Mouse (Mus musculus) hindlimb bud, embryonic 11.5 days (tissue): ENCODE measurements around the gene Tcf7l1.
"Not testable (repeated sequence)": the region's sequence is repeated elsewhere in the genome, so short reads cannot be mapped to it uniquely, and the experiment has no call there.

Source experiments
- DNase-seq: peaks from one replicate; pipeline ENCODE4 v3.0.0-alpha.2; 2012; ENCODE audit warnings: low read depth, low spot score; ENCODE audit errors: extremely low spot score

Tcf7l1 gene

GRCm38 (mm10) chr6:72788892-72789699, at the start of gene Tcf7l1:
Tcf7l1 (minus strand) TSS chr6:72789254.
- peak; percentile 62 for DNase-seq

DNA sequence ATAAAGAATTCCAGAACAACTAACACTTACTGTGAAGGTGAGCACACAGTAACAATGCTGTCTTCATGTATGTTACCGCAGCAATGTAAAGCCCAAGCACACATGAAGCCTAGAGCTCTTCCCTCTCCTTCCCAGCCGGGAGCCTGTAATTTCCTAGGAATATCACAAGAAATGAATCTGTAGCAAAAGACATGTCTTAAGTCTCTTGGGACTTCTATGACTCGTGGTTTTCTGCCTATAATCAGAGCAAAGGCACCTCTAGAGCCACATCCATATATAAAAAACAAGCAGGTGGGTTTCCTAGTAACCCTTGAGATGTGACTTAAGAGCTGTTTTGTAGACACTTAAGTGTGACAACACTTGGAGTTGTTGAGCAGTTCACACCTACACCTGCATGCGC, 48.7 kb upstream of the Tcf7l1 start:
- DNase-seq: no peak

GRCm38 (mm10) chr6:72834518-72834917, 45.5 kb upstream of the Tcf7l1 start:
- DNase-seq: no peak

DNA sequence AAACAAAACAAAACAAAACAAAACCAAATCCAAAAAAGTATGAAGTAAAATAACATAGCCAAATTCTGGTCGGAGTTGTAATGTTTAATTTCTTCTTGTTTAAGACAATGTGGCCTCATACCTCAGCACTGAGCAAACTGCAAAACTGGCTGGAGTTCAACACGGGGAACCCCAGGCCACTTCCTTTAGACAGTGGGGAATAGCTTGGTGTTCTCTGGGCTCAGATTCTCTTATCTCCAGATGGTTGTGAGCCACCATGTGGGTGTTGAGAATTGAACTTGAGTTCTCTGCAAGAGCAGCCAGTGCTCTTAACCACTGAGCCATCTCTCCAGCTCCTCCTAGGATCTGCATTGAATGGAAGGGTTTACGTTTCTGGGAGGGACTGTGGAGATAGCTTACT, 42.8 kb upstream of the Tcf7l1 start:
- DNase-seq: no peak

- peak; percentile 92 for DNase-seq
Measured at GRCm38 (mm10) chr6:72831276-72831675, 42.2 kb upstream of the Tcf7l1 start.

DNA sequence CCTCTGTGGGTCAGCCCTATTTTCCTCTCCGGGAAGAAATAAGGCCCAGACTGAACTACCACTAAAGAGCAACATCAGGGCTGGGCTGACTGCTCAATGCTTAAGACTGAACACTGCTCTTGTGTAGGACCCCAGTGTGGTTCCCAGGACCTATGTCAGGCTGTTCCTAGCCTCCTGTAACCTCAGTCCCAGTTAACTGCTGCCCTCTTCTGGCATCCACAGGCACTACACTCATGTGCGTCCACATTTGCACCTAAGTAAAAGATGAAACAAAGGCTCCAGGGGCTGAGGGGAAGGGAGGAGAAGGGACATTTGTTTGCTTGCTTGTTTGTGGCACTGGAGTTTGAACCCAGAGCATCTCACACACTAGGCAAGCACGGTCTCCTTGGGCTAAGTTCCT, 39.8 kb upstream of the Tcf7l1 start:
- DNase-seq: no peak

DNA sequence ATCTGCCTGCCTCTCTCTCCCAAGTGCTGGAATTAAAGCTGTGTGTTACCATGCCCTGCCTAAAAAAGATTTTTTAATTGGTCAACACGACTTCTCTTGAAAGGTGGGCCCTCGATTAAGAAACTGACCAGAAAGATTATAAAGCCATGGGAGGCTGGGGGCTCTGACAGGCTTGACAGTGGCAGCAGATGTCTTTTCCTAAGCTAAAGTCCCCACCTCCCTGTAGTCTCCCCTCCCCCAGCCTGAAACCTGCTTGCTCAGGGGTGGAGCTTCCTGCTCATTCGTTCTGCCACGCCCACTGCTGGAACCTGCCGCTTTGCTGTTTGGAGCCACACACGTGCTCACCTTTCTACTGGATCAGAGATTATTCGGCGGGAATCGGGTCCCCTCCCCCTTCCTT, 39.0 kb upstream of the Tcf7l1 start:
- DNase-seq: not testable (repeated sequence)

DNA sequence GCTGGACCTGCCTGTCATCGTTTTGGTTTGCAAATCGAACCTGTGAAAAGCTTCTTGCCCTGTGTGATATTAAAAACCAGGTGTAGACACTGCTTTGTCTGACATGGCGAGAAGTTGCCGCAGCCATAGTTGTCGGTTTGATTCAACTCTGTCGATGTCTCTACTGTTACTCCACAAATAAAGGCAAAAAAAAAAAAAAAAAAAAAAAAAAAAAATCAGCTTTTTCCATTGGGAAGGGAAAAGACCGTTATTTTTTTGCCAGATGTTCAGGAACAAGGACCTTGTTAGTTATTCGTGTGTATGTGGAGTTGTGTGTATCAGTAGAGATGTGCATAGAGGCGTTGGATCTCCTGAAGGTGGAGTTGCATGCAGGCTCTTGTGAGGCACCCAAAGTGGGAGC, 36.7 kb upstream of the Tcf7l1 start:
- no peak for DNase-seq

- DNase-seq: no peak
Measured at GRCm38 (mm10) chr6:72824971-72825737, 36.1 kb upstream of the Tcf7l1 start.

DNA sequence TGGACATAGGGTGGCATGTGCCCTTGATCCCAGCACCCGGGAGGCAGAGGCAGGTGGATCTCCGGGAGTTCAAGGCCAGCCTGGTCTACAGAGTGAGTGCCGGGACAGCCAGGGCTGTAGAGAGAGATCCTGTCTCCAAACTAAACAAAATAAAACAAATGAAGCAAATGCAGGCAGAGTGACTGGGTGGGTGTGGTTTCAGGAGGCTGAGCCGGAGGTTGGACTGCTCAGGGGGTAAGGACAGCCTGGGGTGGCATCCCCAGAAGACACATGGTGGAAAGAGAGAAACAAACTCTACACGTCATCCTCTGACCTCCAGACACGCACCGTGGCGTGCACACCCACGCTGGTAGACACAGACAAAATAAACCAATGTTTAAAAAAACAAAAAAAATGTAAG, 24.4 kb upstream of the Tcf7l1 start:
- no peak for DNase-seq

DNA sequence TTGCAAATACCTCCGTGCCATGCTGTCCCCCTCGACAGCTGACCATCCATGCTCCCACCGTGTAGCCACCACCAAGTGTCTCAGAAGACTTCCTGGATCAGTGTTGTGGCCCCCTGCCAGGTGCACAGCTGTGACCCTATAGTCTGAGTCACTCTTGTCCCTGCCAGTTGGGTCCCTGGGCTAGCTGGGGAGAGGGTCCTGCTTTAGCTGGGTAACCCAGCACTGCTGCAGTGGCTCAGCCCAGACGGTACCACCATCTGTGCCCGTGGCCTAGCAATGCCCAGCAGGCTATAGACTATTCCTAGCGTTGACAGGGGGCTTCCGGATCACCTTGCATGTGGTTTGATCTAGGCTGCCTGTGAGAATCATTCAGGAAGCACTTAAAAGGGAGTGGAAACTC, 21.2 kb upstream of the Tcf7l1 start:
- DNase-seq: no peak

GRCm38 (mm10) chr6:72809522-72810149, 20.6 kb upstream of the Tcf7l1 start:
- DNase-seq: no peak

DNA sequence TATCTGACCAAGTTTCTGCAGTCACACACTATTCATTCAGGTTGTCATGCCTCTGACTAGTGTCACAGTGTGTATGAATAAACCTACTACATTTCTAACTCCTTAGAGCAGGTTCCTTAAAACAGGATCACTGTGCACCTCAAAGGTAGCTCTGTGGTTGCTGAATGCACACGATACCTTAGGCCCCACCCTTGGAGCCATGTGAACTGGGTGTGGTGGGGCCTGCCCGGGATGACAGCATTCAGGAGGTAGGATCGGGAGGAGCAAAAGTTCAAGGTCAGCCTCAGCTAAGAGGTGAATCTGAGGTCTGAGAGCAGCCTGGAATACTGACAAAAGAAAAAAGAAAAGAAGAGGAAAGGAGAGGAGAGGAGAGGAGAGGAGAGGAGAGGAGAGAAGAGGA, 19.3 kb upstream of the Tcf7l1 start:
- no peak for DNase-seq

DNA sequence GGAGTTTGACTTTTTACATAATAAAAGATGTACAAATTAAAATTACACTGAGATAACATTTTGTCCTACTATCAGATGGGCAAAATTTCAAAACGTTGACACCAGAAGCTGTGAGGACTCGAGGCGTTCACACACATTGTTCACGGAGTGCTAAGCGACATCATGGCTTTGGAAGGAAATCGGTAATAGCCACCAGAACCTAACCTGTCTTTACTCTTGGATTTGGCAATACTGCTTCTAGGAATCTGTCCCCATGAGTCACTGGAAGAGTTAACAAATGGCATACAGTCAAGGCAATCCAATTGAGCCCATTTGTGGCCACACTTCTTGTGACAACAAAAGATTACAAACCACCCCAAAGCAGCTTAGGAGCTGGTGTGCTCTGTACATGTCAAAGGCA, 14.6 kb upstream of the Tcf7l1 start:
- no peak for DNase-seq

DNA sequence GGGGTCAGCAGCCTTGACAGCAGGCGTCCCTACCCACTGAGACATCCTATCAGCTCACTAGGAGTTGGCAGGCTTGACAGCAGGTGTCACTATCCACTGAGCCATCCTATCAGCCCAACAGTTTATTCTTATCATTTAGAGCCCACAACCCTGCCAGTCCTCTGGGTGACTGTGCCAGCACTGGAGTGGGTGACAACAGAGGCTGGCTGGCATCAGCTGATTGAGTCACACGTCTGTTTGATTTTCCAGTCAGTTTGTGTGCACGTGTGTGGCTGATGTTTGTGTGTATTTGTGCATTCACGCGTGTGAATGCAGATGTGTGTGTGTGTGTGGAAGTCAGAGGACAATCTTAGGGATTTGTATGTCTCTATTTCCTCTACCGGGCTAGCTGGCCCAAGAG, 13.1 kb upstream of the Tcf7l1 start:
- DNase-seq: no peak

DNA sequence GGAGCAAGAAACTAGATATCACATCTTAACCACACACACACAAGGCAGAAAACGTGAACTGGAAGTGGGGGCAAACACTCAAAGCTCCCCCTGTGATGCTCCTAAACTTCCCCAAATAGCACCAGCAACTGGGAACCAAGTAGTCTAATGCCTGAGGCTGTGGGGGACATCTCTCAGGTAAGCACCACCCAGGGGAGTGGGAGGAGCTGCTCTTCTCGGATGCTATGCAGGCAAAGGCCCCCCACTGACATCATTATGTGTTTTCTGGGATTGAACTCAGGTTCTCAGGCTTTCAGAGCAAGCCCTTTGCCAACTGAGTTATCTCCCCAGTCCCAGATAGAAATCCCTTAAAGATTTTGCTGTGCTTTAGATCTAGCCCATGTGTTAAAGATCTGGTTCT, 11.6 kb upstream of the Tcf7l1 start:
- DNase-seq: no peak

GRCm38 (mm10) chr6:72797763-72798162, 8.7 kb upstream of the Tcf7l1 start:
- no peak for DNase-seq

DNA sequence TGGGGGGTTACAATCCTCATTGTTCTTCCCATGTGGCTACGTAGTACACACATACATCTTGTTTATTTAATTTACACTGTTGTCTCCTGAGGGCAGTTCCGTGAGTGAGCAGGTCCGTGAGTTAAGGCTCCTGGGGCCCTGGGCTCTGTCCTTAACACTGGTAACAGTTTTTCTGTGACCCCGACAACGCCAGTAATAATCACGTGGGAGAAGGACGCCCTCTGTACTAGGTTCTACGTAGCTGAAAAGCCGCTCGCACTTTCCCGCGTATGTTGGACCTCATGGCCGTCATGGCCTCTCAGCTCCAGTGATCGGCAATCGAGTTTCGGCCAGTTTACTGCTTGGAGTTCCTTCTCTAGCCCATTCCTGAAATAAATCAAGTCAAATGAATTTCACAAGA, 6.4 kb upstream of the Tcf7l1 start:
- no peak for DNase-seq

DNA sequence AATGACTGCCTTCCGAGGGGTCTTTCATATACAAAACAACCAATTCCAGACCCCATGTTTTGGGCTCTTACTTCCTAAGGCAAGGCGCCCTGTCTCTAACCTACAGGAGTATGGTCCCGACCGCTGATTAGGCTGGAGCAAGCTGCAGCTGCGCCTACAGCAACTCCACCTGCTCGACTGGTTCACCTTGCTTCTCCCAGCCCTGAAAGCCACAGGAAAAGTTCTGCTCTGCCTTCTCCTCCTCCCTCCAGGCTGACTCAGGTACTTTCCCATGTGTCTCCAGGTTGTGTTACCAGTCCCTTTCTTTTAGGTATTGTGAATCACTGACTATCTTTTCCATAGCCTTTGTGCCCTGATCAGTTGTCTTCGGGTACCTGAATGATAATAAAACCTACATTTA, 5.8 kb upstream of the Tcf7l1 start:
- DNase-seq: no peak

DNA sequence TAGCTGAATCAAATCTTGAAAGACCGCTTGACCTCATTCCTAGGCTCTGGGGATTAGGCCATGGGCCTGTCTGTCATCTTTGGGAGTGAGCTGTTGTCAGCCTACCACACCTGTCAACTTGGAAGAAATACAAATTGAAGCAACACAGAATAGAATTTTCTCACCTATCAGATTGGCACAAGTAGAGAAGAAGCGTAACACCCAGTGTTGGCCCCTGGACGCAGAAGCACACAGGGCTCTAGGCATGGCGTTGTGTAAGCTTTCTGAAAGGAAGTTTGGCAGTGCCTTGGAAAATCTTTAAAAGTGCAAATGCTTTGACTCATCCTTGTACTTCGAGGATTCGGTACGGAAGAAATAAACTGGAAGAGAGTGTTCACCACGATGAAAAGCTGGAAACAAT, 3.6 kb upstream of the Tcf7l1 start:
- DNase-seq: no peak

- DNase-seq: no peak
Measured at GRCm38 (mm10) chr6:72787948-72788891, 834 bp downstream of the Tcf7l1 start.
